Mouse (Mus musculus) lung, postnatal 4 days (tissue): ENCODE data around the gene Tmem63a.

Source experiments
- DNase-seq, 2 experiments: peaks; one replicate each; pipeline ENCODE4 v3.0.0; 2021

Tmem63a gene

GRCm38 (mm10) chr1:181010171-181010932 is 68.2 kb downstream of the Tmem63a start:
- no peak for DNase-seq

- no peak for DNase-seq
These were observed 69.5 kb downstream of the Tmem63a start for GRCm38 (mm10) chr1:181011601-181012000.

GRCm38 (mm10) chr1:181012416-181012815 is 70.3 kb downstream of the Tmem63a start:
- DNase-seq: no peak

- no peak for DNase-seq
These were observed 71.3 kb downstream of the Tmem63a start for GRCm38 (mm10) chr1:181013446-181013845.

GRCm38 (mm10) chr1:181014731-181015500 is 72.8 kb downstream of the Tmem63a start:
- DNase-seq: peak; percentile 50 to 73

- DNase-seq: peak; percentile 77 to 78
These were observed 73.4 kb downstream of the Tmem63a start for GRCm38 (mm10) chr1:181015558-181015957.

GRCm38 (mm10) chr1:181016045-181016444 is 73.9 kb downstream of the Tmem63a start:
- no peak for DNase-seq

GRCm38 (mm10) chr1:181016532-181017131 is 74.5 kb downstream of the Tmem63a start:
- DNase-seq: peak; percentile 85 to 90

GRCm38 (mm10) chr1:181017212-181017711 is 75.1 kb downstream of the Tmem63a start:
- DNase-seq: peak; percentile 88 to 89

GRCm38 (mm10) chr1:181017890-181018420 is 75.8 kb downstream of the Tmem63a start:
- DNase-seq: no peak

GRCm38 (mm10) chr1:181020756-181021487 is 78.8 kb downstream of the Tmem63a start, which contains the start of gene Ephx1:
Gene Ephx1, minus strand, starts transcription at chr1:181020904.
- no peak for DNase-seq

- DNase-seq: no peak
These were observed 79.3 kb downstream of the Tmem63a start for GRCm38 (mm10) chr1:181021488-181021865.

- DNase-seq: peak; percentile 40 to 77
These were observed 80.1 kb downstream of the Tmem63a start for GRCm38 (mm10) chr1:181022265-181022664.
